Mouse (Mus musculus) heart, postnatal 0 days (tissue): ENCODE results near the gene 9530068E07Rik.

ENCODE experiments used
- CTCF ChIP-seq: IDR thresholded peaks from 2 replicates; pipeline ENCODE4 v1.5.1; 2016; ENCODE audit warnings: antibody characterized with exemption, control low read depth, low read depth
- EP300 ChIP-seq: IDR thresholded peaks from 2 replicates; pipeline ENCODE4 v1.6.1; 2016; ENCODE audit warnings: antibody characterized with exemption, low read depth

- TF ChIP-seq EP300, result no peak
- TF ChIP-seq CTCF, result no peak
Observed at GRCm38 (mm10) chr11:52377579-52377978, 18.6 kb upstream of the 9530068E07Rik start.
